Mouse (Mus musculus) hindbrain, embryonic 16.5 days (tissue): ENCODE measurements around the gene Zbtb16. TPM values are rescaled to one million over a fixed set of nuclear protein-coding genes. Genes with fewer than 3 reads are reported as not detected.

Experiments used
- ATAC-seq: fragments of 200-750 bp; cut with Nextera tagmentation; 2 replicates; pipeline ENCODE4 v1.8.0; 2017; ENCODE audit warnings: moderate TSS enrichment, moderate library complexity
- H3K27ac ChIP-seq: fragments of 300-500 bp; sonication (generic); 2 replicates; pipeline ENCODE4 v1.5.1; 2014; ENCODE audit warnings: low read depth, mild to moderate bottlenecking, control low read depth, low read length, moderate library complexity
- H3K27me3 ChIP-seq: fragments of 300-500 bp; sonication (generic); replicated peaks from 2 replicates; pipeline ENCODE4 v1.6.1; 2014; ENCODE audit warnings: low read length; ENCODE audit not compliant: control insufficient read depth, insufficient read depth
- H3K36me3 ChIP-seq: fragments of 300-500 bp; sonication (generic); 2 replicates; pipeline ENCODE4 v1.6.1; 2014; ENCODE audit warnings: mild to moderate bottlenecking, low read length, moderate library complexity, mixed read lengths; ENCODE audit not compliant: control insufficient read depth, insufficient read depth
- H3K4me1 ChIP-seq: fragments of 300-500 bp; sonication (generic); 2 replicates; pipeline ENCODE4 v1.6.1; 2014; ENCODE audit warnings: low read depth, low read length; ENCODE audit not compliant: control insufficient read depth, insufficient read depth
- H3K4me2 ChIP-seq: fragments of 300-500 bp; sonication (generic); 2 replicates; pipeline ENCODE4 v1.6.1; 2014; ENCODE audit warnings: mild to moderate bottlenecking, low read length, control low read depth, moderate library complexity
- H3K4me3 ChIP-seq: fragments of 300-500 bp; sonication (generic); 2 replicates; pipeline ENCODE4 v1.5.1; 2014; ENCODE audit warnings: mild to moderate bottlenecking, low read length, control low read depth, moderate library complexity
- H3K9ac ChIP-seq: fragments of 300-500 bp; sonication (generic); 2 replicates; pipeline ENCODE4 v1.6.1; 2014; ENCODE audit warnings: low read depth, mild to moderate bottlenecking, control low read depth, low read length, moderate library complexity
- H3K9me3 ChIP-seq: fragments of 300-500 bp; sonication (generic); 2 replicates; pipeline ENCODE4 v1.6.1; 2014; ENCODE audit warnings: mild to moderate bottlenecking, low read length, moderate library complexity; ENCODE audit not compliant: control insufficient read depth
- WGBS: fragments of 180-500 bp; shearing (Covaris S2); extraction: QIAGEN DNeasy Blood & Tissue Kit; methylation state at CpG from one replicate; pipeline ENCODE4 v1.1.7; 2014; 5-methylcytosine and 5-hydroxymethylcytosine counted together
- polyA plus RNA-seq: library from polyadenylated mRNA; unstranded; fragments of >200 nt; fragmentation: Nextera tagmentation; extraction: Ambion mirVana; gene quantifications from 2 replicates; pipeline ENCODE4 v1.2.1, GENCODE M21; 2015

The Zbtb16 gene
- 8.3 and 8.4 TPM in 2 replicates for polyA plus RNA-seq

DNA sequence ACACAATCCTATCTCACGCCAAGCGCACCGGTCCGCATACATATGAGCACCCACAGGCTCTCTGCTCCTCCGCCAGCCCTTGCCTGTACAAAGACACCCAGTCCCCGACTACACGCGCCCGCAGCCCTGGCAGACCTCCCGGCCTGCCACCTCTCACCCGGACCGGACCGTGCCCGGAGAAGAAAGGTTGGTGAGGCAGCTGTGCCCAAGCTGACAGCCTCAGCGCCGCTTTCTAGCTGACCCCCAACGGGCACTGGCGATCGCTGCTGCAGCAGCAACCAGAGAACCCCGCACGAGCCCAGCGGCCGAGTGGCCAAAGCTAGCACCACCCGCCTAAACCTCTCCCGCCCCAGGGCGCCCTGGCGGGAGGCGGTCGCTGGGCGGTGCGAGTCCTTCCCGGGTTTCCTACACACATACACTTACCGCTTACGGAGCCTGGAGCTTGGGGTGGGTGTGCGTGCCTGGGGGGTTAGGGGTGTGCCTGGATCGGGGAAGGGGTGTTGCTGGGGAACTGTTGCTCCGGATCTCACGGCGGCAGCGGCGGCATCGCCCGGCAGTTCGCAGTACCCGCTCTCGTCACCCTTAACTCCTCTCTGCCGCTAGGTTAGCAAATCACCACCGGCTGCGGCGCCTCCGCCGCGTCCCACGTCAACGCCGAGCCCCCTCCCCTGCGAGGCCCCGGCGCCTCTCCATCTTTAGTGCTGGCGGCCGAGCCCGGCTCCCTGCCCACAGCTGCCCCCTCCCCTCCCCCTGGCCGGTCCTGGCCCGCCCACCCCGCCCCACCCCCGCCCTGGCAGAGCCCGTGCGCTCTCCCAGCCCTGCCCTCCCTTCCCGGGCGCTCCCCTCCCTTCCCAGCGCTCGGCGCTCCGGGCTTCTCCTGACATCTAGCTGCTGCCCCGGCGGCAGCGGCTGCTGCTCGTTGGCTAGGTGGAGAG lies at the start of gene Zbtb16:
Gene Zbtb16, minus strand, starts transcription at position 592 of the 935 bp plus-strand sequence.
- H3K27me3 ChIP-seq = peaks cover 11% of the 10 kb centered on the region
- peak within 1 kb of the TSS; percentile 72 for H3K4me3 ChIP-seq
- H3K4me2 ChIP-seq = peak within 1 kb of the TSS; percentile 99
- 0% methylated on average over 67 of the region's 78 CpGs for WGBS
- ATAC-seq = peak; percentile 88
- peak within 1 kb of the TSS; percentile 48 for H3K27ac ChIP-seq
- no peaks in the 10 kb centered on the region for H3K36me3 ChIP-seq
- H3K4me1 ChIP-seq = peaks cover 19% of the 10 kb centered on the region
- peak within 1 kb of the TSS; percentile 73 for H3K9ac ChIP-seq
- H3K9me3 ChIP-seq = no peaks in the 10 kb centered on the region

DNA sequence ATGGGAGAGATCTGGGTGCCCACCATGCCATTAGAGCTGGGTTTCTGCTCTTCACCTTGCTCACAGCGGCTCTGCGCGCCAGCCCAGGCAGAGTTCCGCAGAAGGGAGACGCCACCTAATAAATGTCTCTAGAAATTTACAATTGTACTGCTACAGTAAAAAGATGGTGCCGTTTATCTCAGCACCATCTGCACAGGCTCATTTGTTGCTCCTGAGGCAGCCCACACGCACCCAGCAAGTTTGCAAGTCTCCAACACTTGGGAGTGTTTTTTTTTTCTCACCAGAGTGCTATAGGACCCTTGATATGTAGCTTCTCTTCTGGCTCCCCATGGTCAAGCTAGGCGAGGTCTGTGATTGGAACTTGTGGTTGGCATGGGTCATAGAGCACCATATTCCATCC lies 36.9 kb upstream of the Zbtb16 start:
- Histone ChIP-seq H3K9ac (no peak overlapping the region), H3K27me3 (no peaks in the 10 kb centered on the region), H3K27ac (no peak overlapping the region), H3K4me1 (no peaks in the 10 kb centered on the region), H3K36me3 (no peaks in the 10 kb centered on the region), H3K4me2 (no peak overlapping the region), H3K9me3 (no peaks in the 10 kb centered on the region), H3K4me3 (no peak overlapping the region)
- ATAC-seq = no peak
- WGBS = 87% methylated on average over 8 of the region's 8 CpGs

DNA sequence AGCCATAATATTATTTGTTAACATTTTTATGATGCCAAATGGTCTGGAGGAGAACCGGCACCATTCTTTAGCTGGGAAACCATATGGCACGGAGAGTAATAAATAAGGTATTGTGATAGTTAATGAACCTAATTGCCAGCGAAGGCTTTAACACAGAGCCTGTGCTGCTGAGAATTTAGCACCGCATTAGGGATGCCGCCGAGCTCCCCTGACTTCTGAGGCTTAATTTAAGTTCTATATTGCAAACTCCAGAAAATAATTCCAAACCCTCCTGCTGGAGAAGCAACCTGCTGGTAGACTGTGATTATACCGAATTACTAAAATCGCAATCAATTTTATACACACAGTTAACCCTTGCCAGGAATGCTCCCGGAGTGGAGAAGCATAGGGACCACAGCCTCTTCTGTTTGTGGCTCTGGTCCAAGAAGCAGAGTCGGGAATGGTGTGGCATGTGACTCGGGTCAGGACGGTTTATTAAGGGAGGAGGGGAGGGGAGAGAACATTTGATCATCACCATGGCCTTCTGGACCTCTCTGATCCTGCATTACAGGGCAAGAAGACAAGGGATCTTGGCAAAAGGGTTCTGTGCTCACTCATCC lies 30.6 kb upstream of the Zbtb16 start:
- 37% methylated on average over 12 of the region's 12 CpGs for WGBS
- H3K4me3 ChIP-seq = no peak overlapping the region
- H3K27me3 ChIP-seq = no peaks in the 10 kb centered on the region; the same call in 1 of the 2 replicates
- H3K9ac ChIP-seq = no peak overlapping the region
- ATAC-seq = no peak
- H3K4me1 ChIP-seq = no peaks in the 10 kb centered on the region; the same call in none of the 2 replicates
- H3K27ac ChIP-seq = no peak overlapping the region
- H3K4me2 ChIP-seq = no peak overlapping the region
- H3K9me3 ChIP-seq = no peaks in the 10 kb centered on the region
- H3K36me3 ChIP-seq = no peaks in the 10 kb centered on the region

DNA sequence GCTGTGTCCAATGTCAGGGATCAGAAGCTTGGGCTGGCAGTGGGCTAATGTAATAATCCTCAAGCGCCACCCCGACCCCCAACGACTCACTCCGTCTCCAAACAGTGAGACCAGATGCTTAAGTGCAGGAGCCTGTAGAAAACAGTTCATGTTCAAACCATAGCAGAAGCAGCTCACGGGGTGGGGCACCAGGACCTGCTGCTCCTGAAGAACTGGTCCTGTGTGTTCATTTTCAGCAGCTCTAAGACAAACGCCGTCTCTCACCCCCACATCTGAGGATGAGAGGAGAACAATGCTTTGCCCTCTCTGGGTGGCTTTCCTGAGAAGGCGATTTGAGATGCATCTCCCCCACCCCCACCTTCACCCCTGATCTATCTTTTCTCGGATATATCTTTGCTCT lies 29.2 kb upstream of the Zbtb16 start:
- no peak for ATAC-seq
- Histone ChIP-seq H3K27me3 (no peaks in the 10 kb centered on the region; the same call in 1 of the 2 replicates), H3K9me3 (no peaks in the 10 kb centered on the region)

DNA sequence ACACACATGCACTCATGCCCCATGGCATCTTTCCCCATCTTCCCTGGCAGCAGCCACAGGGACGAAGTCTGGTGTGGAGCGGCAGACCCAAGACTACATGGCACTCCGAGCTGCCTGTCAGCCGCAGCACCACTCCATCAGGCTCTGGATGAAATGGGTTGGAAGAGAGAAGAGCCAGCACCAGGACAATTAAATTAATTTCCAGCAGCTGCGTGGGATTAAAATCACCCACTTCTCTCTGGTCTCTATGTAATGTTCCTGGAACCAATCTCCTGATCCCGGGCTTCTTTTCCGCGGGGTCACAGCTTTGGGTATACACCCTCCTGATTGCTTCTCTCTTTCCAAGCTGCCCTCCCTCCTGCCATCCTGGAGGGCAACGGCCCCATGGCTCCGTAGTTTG lies 25.5 kb upstream of the Zbtb16 start:
- Histone ChIP-seq H3K27ac (no peak overlapping the region), H3K4me3 (no peak overlapping the region), H3K4me1 (no peaks in the 10 kb centered on the region; the same call in none of the 2 replicates), H3K4me2 (no peak overlapping the region), H3K36me3 (no peaks in the 10 kb centered on the region), H3K9me3 (no peaks in the 10 kb centered on the region), H3K9ac (no peak overlapping the region), H3K27me3 (no peaks in the 10 kb centered on the region; the same call in 1 of the 2 replicates)
- WGBS = 91% methylated on average over 10 of the region's 10 CpGs
- no peak for ATAC-seq

More for the DNA sequence above, 29.2 kb upstream of the Zbtb16 start:
- Histone ChIP-seq H3K4me3 (no peak overlapping the region), H3K27ac (no peak overlapping the region), H3K4me1 (no peaks in the 10 kb centered on the region; the same call in none of the 2 replicates), H3K4me2 (no peak overlapping the region), H3K36me3 (no peaks in the 10 kb centered on the region), H3K9ac (no peak overlapping the region)
- WGBS = 50% methylated on average over 9 of the region's 9 CpGs

DNA sequence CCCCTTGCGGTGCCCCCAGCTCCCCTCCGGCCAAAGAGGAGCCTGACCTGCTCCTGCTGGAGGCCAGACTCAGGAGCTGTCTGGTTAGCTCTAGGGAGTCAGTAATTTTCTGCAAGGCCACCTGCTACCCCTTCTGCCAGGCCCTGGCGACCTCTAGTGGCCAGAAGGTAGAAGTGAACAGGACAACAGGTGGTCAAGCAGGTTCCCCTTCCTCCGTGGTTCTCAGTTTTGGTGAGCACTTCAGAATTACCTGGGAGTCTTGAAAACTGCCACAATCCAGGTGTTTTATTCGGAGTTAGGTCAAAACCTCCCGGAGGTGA lies 24.5 kb upstream of the Zbtb16 start:
- no peaks in the 10 kb centered on the region for H3K36me3 ChIP-seq
- no peaks in the 10 kb centered on the region; the same call in 1 of the 2 replicates for H3K27me3 ChIP-seq
- peak; percentile 68; the same call in 1 of the 2 replicates for ATAC-seq
- no peaks in the 10 kb centered on the region for H3K4me1 ChIP-seq
- H3K9me3 ChIP-seq = no peaks in the 10 kb centered on the region
- no peak overlapping the region for H3K4me3 ChIP-seq
- 4% methylated on average over 6 of the region's 6 CpGs for WGBS
- H3K4me2 ChIP-seq = no peak overlapping the region
- no peak overlapping the region for H3K27ac ChIP-seq
- H3K9ac ChIP-seq = no peak overlapping the region

DNA sequence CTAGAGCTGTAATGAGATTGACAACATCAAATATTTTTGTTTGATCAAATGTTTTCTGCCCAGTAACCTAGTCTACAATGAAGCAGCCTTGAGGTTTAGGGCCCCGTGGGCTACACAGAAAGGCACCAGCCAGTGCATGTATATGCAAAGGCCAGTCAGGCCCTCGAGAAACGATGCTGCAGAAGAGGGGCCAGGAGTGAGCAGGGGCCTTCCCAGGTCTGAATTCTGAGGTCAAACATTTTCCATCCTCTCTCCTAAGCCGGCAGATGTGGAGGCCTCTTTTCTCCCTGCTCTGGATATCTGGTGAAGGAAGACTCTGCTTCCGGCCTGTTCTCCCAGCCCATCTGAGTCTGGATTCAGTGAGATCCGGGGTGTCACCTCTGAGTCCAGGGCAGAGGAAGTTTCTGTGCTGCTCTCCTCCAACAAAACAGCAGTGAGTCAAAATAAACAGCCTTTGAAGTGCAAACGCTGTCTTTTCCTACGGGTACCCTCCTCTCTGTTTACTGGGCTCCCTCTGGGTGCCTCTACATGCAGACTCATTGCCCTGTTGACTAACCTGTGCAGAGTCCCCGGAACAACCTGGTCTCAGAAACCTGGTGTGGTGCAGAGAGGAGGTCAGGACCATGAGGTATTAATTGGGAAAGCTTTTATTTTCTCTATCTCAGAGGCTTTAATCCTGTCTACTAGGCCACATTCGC lies 24.0 kb upstream of the Zbtb16 start:
- H3K9me3 ChIP-seq = no peaks in the 10 kb centered on the region
- 26% methylated on average over 10 of the region's 10 CpGs for WGBS
- no peak overlapping the region for H3K4me3 ChIP-seq
- H3K4me1 ChIP-seq = no peaks in the 10 kb centered on the region
- H3K36me3 ChIP-seq = no peaks in the 10 kb centered on the region
- peak; percentile 9; the same call in 1 of the 2 replicates for ATAC-seq
- no peak overlapping the region for H3K9ac ChIP-seq
- no peak overlapping the region for H3K27ac ChIP-seq
- H3K27me3 ChIP-seq = no peaks in the 10 kb centered on the region; the same call in 1 of the 2 replicates
- no peak overlapping the region for H3K4me2 ChIP-seq

DNA sequence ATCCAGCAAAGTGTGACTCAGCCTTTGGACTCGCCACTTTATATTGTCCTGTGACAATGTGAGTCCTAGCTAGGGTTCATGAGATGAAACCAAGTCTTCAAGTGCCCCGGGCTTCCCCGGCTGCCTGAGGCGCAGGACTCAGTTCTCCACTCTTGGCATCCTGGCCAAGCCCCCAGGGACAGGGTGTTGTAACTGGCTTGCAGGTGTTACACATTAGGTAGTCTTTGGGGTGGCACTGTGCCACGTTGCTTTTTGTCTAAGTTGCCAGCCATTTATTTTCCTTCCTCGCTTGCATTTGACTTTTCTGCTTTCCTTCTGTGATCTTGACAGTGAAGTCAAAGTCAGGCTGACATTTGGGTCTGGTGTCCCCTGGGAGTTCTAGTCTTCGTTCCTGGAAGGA lies 21.9 kb upstream of the Zbtb16 start:
- Histone ChIP-seq H3K4me3 (no peak overlapping the region), H3K4me1 (no peaks in the 10 kb centered on the region), H3K9me3 (no peaks in the 10 kb centered on the region), H3K27ac (no peak overlapping the region), H3K4me2 (no peak overlapping the region), H3K36me3 (no peaks in the 10 kb centered on the region), H3K9ac (no peak overlapping the region), H3K27me3 (no peaks in the 10 kb centered on the region; the same call in 1 of the 2 replicates)
- no peak for ATAC-seq
- WGBS = 78% methylated on average over 7 of the region's 7 CpGs

DNA sequence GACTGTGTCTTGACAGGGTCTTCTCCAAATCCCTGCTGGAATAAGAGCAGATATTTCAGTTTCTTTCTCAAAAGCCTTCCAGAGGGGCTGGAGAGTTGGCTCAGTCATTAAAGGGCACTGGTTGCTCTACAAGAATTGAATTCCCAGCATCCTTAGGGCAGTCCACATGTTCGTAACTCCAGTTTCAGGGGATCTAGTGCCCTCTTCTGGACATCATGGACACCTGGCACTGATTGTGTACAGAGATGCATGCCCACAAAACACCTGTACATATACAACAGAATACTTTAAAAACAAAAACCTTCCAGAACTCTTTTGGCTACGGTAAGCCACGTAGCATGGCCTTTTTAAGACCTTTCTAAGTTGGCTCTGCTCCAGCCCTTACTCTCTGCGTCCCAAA lies 20.2 kb upstream of the Zbtb16 start:
- Histone ChIP-seq H3K36me3 (no peaks in the 10 kb centered on the region), H3K4me3 (no peak overlapping the region), H3K9me3 (no peaks in the 10 kb centered on the region), H3K27ac (no peak overlapping the region), H3K27me3 (no peaks in the 10 kb centered on the region), H3K4me2 (no peak overlapping the region), H3K9ac (no peak overlapping the region), H3K4me1 (no peaks in the 10 kb centered on the region)
- WGBS = 83% methylated on average over 4 of the region's 4 CpGs
- no peak for ATAC-seq
